Mouse (Mus musculus) megakaryocyte, embryonic 14.5 days (primary cell): ENCODE data around the gene Pex12. TPM values are rescaled to one million over a fixed set of nuclear protein-coding genes. Genes with fewer than 3 reads are reported as not detected.
A peak's percentile ranks its signal among the peaks of the same experiment; 100 is the strongest.

ENCODE experiments used
- H3K27me3 ChIP-seq: replicated peaks from 2 replicates; pipeline ENCODE3; 2012; ENCODE audit warnings: inconsistent platforms
- H3K36me3 ChIP-seq: replicated peaks from 2 replicates; pipeline ENCODE3; 2012; ENCODE audit warnings: low read length, inconsistent platforms, mixed read lengths
- H3K4me1 ChIP-seq: 2 replicates; pipeline ENCODE4 v1.6.1; 2012; ENCODE audit warnings: inconsistent platforms
- H3K4me3 ChIP-seq: replicated peaks from 2 replicates; pipeline ENCODE3; 2012; ENCODE audit warnings: moderate library complexity, mild to moderate bottlenecking, inconsistent platforms
- H3K9me3 ChIP-seq: 2 replicates; pipeline ENCODE4 v1.6.1; 2012; ENCODE audit warnings: inconsistent platforms
- FLI1 ChIP-seq: IDR thresholded peaks from 2 replicates; pipeline ENCODE4 v1.6.1; 2012; ENCODE audit warnings: low read length, inconsistent platforms, mixed read lengths
- GATA1 ChIP-seq: IDR thresholded peaks from 3 replicates; pipeline ENCODE4 v1.6.1; 2012; ENCODE audit warnings: mixed read lengths, low read length, inconsistent platforms, borderline replicate concordance
- polyA plus RNA-seq: library from polyadenylated mRNA; stranded (reverse); fragments of >175 nt; gene quantifications from 2 replicates; pipeline ENCODE4 v1.2.3, GENCODE M21; 2012; ENCODE audit warnings: low replicate concordance; ENCODE audit not compliant: insufficient read depth

Pex12 gene
- polyA plus RNA-seq, 1 experiment = 2.2 TPM

- peak overlapping the region; percentile 100 for H3K4me3 ChIP-seq
- no peaks in the 10 kb centered on the region for H3K27me3 ChIP-seq
- peaks cover 71% of the 10 kb centered on the region for H3K4me1 ChIP-seq
- TF ChIP-seq FLI1 (no peak), GATA1 (no peak)
- H3K36me3 ChIP-seq = peaks cover 23% of the 10 kb centered on the region
- no peaks in the 10 kb centered on the region for H3K9me3 ChIP-seq
Measured at GRCm38 (mm10) chr11:83303751-83304150, 1.4 kb upstream of the Pex12 start.

- Histone ChIP-seq H3K4me3 (peak overlapping the region; percentile 100), H3K27me3 (no peaks in the 10 kb centered on the region), H3K36me3 (peaks cover 15% of the 10 kb centered on the region), H3K9me3 (no peaks in the 10 kb centered on the region), H3K4me1 (peaks cover 71% of the 10 kb centered on the region)
- TF ChIP-seq FLI1 = no peak
- TF ChIP-seq GATA1 = no peak
Measured at GRCm38 (mm10) chr11:83302124-83302523, 262 bp downstream of the Pex12 start.

GRCm38 (mm10) chr11:83301431-83301831, 955 bp downstream of the Pex12 start:
- H3K27me3 ChIP-seq = no peaks in the 10 kb centered on the region
- peaks cover 71% of the 10 kb centered on the region for H3K4me1 ChIP-seq
- peaks cover 15% of the 10 kb centered on the region for H3K36me3 ChIP-seq
- no peak for TF ChIP-seq GATA1
- TF ChIP-seq FLI1 = no peak
- H3K4me3 ChIP-seq = peak overlapping the region; percentile 100
- H3K9me3 ChIP-seq = no peaks in the 10 kb centered on the region

GRCm38 (mm10) chr11:83299724-83300123, 2.7 kb downstream of the Pex12 start:
- Histone ChIP-seq H3K36me3 (peaks cover 29% of the 10 kb centered on the region), H3K27me3 (no peaks in the 10 kb centered on the region), H3K4me3 (peak overlapping the region; percentile 38), H3K4me1 (peaks cover 73% of the 10 kb centered on the region), H3K9me3 (no peaks in the 10 kb centered on the region)
- no peak for TF ChIP-seq FLI1
- TF ChIP-seq GATA1 = no peak

- Histone ChIP-seq H3K9me3 (no peaks in the 10 kb centered on the region), H3K4me3 (peak within 1 kb of the TSS; percentile 97), H3K36me3 (peaks cover 38% of the 10 kb centered on the region), H3K27me3 (no peaks in the 10 kb centered on the region), H3K4me1 (peaks cover 70% of the 10 kb centered on the region)
- peak; percentile 80 for TF ChIP-seq FLI1
- TF ChIP-seq GATA1 = no peak
Measured at GRCm38 (mm10) chr11:83298225-83299195, 3.9 kb downstream of the Pex12 start, which contains the start of gene Ap2b1. Gene Ap2b1 (plus strand): TSS chr11:83299024.

GRCm38 (mm10) chr11:83297816-83298215, 4.6 kb downstream of the Pex12 start:
- TF ChIP-seq GATA1 (no peak), FLI1 (no peak)
- no peaks in the 10 kb centered on the region for H3K9me3 ChIP-seq
- H3K4me3 ChIP-seq = peak overlapping the region; percentile 97
- no peaks in the 10 kb centered on the region for H3K27me3 ChIP-seq
- H3K4me1 ChIP-seq = peaks cover 76% of the 10 kb centered on the region
- H3K36me3 ChIP-seq = peaks cover 38% of the 10 kb centered on the region

- peaks cover 76% of the 10 kb centered on the region for H3K4me1 ChIP-seq
- H3K27me3 ChIP-seq = no peaks in the 10 kb centered on the region
- TF ChIP-seq GATA1 (no peak), FLI1 (no peak)
- H3K4me3 ChIP-seq = no peak overlapping the region
- H3K9me3 ChIP-seq = no peaks in the 10 kb centered on the region
- H3K36me3 ChIP-seq = peaks cover 38% of the 10 kb centered on the region
Measured at GRCm38 (mm10) chr11:83294133-83294532, 8.3 kb downstream of the Pex12 start.

- Histone ChIP-seq H3K4me1 (peaks cover 82% of the 10 kb centered on the region), H3K9me3 (no peaks in the 10 kb centered on the region), H3K4me3 (peak overlapping the region; percentile 98), H3K27me3 (no peaks in the 10 kb centered on the region), H3K36me3 (peaks cover 38% of the 10 kb centered on the region)
- no peak for TF ChIP-seq FLI1
- no peak for TF ChIP-seq GATA1
Measured at GRCm38 (mm10) chr11:83293182-83293581, 9.2 kb downstream of the Pex12 start.

- H3K36me3 ChIP-seq = peaks cover 33% of the 10 kb centered on the region
- no peaks in the 10 kb centered on the region for H3K27me3 ChIP-seq
- peak overlapping the region; percentile 98 for H3K4me3 ChIP-seq
- no peaks in the 10 kb centered on the region for H3K9me3 ChIP-seq
- H3K4me1 ChIP-seq = peaks cover 79% of the 10 kb centered on the region
- TF ChIP-seq FLI1 (no peak), GATA1 (no peak)
Measured at GRCm38 (mm10) chr11:83292251-83292587, 10.2 kb downstream of the Pex12 start.
